Mouse (Mus musculus) gastrocnemius, postnatal 10 days (tissue): ENCODE measurements around the gene Slco1a1. TPM values are rescaled to one million over a fixed set of nuclear protein-coding genes. Genes with fewer than 3 reads are reported as not detected.
"Not testable (repeated sequence)": the region's sequence is repeated elsewhere in the genome, so short reads cannot be mapped to it uniquely, and the experiment has no call there.

ENCODE experiments used
- DNase-seq: peaks from one replicate; pipeline ENCODE4 v3.0.0; 2021; ENCODE audit warnings: mixed read lengths
- long read RNA-seq, 2 experiments: library from polyadenylated mRNA; stranded (forward); transcript quantifications; one replicate each; pipeline ENCODE4 v2.0.0; 2021
- total RNA-seq, 2 experiments: library from RNA; stranded (reverse); gene quantifications; 2 replicates each; pipeline ENCODE4 v1.2.3; 2021

Gene Slco1a1
- total RNA-seq: not detected
- long read RNA-seq, experiment 1: 0 reads
- long read RNA-seq, experiment 2: 0 reads

DNA sequence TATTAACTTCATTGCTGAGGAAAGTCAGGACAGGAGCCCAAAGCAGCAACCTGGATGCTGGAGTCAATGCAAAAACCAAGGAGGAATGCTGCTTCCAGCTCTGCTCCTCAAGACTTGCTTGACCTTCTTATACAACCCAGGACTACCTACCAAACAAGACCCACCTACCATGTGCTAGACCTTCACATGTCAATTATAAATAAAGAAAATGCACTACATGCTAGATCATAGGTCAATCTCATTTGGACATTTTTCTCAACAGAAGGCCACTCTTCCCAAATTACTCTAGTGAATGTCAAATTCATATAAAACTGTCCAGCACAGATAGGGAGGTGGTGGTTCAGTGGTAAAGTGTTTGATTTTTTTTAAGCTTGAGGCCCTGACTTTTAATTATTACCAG, at the start of gene Slco1a1:
Slco1a1 (minus strand) TSS at position 101 of the 400 bp plus-strand sequence.
- no peak for DNase-seq

DNA sequence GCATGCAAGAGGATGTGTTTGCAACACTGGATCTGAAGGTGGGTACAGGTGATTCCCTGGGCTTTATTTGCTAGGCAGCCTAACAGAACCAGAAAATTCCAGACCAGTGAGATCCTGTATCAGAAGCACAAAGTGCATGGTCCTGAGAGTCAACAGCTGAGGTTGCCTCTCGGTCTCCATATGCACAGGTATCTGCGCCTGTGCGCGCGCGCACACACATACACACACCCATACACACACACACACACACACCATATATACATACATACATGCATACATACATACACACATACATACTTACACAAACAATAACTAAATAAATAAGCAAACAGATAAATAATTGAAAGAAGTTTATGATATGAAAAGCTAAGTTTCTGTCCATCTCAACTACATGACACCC, 40.0 kb upstream of the Slco1a1 start:
- DNase-seq: no peak

DNA sequence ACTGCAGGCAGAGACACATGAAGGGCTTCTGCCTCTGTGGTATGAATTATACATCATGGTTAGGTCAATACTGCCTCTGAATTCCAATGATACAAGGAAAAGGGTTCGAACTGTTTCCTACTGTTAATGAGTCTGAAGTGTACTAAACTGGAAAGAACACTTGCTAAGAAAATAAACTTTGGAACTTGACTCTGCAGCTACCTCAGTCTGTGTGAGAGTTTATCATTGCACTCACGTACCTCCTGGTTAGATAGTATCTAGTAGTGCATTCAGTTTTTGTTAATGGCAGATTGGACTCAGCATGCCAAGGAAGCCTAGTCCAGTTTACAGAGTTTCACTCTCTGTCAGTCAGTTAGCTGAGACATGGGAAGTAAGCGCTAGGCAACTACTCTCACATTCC, 37.9 kb upstream of the Slco1a1 start:
- no peak for DNase-seq

DNA sequence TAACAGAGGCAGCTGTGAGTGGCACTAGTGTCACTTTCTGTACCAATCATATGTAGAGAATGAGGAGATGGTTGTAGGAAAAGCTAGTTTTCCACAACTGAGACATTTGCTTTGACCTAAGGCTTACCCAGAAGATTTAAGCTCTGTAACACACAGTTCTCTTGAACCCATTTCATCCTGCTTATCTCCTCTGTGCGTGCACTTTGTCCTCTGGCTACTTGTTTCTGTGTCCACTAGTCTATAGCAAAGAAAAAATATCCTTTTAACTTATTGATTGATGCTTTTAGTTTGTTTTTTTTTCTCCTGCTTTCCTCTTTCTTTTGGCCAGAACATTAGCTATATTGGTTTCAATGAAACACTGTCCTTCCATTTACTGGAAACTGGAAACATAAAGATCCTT, 15.7 kb upstream of the Slco1a1 start:
- DNase-seq: no peak

DNA sequence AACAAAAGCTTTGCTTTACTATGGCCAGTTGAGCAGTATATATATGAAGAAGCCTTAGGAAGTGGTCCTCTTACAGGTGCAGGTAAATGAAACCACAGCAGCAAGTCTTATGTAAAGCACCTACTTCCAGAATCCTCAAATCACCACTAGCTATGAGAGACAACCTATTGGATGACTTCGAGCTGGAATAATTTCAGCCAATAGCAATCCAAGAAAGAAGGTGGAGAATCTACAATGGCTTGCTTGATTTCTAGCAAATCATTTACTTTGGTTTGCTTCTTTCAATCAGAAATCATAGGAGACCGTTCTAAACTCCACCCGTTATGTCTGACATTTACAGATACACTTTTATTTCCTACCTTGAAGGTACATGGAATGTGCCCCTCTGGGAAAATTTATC, 15.1 kb upstream of the Slco1a1 start:
- no peak for DNase-seq

DNA sequence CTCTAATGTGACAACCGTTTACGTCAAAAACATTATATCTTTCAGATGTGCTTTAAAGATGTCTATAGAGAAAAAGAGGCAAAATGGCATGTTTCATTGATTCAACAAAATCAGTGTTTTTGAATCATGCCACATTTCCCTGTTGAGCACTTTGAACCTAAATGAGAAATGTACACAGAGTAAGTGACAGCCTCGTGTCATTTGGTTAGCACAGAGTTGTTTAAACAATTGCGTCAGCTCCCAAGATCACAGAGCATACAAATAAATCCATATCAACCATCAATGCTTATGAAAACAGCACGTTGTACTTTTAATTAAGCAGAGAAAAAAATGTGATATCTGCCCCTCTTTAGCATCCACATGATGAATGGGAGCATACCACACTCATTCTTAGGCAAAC, 13.7 kb upstream of the Slco1a1 start:
- no peak for DNase-seq

DNA sequence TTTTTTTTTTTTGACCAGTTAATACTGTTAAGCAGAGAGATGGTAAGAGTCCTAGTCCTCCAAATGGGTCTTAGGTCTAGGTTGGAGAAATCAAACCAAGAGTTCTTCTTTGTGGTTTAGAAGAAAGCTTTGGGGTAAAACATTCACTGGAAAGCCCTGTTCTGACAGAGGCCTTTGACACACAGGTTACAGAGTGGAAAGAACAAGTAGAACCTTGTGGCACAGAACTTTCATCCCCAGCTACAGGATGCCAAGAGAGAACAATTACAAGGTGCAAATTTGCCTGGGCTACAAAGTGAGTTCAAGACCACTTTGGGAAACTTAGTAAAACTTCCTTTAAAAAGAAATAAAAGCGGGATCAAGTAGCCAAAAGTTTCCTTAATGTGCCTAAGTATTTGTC, 6.3 kb downstream of the Slco1a1 start:
- DNase-seq: no peak

DNA sequence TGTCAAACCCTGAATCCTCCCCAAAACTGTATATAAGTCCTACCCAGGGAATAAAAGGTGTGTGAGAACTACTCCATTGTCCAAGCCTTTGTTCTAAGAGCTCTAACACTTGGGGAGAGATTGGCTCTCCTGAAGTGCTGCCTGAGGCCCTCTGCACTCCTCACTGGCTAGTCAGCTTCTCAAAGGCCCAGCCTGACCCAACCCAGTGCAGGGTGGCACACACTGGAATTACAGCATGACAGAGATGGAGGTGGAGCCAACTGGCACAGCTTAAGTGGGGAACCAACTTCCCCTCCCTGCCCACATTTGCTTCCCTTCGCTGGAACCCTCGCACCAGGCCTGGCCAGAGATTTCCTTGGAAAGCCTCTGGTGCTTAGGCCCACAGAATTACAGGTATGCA, 48.6 kb downstream of the Slco1a1 start:
- DNase-seq: no peak

DNA sequence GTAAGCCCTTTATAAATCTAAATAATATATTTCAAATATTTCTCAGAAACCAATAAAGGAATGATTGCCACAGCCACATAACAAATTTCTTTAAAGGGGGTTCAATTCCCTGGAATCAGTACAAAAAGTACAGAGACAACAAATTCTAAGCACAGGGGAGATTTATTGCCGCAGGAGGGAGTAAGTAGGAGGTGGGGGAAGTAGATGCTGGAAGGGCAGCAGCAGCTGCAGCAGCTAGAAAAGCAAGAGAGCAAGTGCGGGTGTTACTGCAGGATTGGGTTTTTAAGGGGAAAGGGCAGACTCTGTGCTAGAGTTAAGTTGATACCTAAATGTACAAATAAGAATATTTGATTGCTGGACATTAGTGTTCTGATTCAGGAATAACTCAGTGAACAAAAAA, 57.0 kb downstream of the Slco1a1 start:
- DNase-seq: no peak

DNA sequence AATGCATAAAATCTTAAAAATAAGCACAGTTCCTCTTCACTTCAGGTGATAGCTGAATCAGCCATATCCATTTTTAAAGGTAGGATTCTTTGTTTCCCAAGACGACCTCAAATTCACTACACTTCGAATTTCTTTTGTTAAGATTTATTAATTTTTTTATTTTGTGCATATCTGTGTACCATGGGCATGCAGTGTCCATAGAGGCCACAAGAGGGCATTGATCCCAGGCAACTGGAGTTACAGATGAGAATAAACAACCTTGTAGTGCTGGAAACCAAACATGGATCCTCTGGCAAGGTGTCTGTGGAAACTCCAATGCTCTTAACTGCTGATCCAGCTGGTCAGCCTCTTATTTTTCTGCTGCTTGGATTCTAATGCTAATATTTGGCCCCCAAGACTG, 58.5 kb downstream of the Slco1a1 start:
- no peak for DNase-seq

DNA sequence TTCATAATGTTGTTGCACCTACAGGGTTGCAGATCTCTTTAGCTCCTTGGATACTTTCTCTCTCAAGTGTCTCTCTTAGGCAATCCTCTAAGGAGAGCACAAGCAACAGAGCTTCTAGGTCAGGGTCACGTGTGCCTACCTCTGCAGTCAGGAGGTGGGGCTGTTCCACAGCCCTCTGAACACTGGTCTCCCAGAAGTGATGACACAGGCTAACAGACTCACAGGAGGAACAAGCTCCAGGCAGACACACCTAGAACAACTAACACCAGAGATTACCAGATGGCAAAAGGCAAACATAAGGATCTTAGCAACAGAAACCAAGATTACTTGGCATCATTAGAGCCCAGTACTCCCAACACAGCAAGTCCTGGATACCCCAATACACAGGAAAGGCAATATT, 64.2 kb downstream of the Slco1a1 start:
- no peak for DNase-seq

DNA sequence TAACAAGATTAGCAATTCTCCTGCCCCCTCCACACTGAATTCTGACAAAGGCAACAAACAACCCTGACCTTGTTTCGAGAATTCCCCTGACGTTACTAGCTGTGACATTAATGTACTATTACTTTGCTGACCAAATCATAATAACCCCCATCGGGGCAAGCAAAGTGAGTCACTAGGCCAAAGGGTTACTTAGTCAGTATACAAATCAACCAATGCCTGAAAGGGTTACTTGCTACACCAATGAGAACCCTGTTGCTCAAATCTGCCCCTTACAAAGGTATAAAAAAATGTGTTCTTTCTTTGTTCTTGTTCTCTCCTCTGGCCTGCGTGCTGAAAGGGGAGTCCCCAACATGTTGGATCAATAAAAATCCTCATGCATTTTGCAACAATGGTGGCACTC, 71.0 kb downstream of the Slco1a1 start:
- DNase-seq: not testable (repeated sequence)

DNA sequence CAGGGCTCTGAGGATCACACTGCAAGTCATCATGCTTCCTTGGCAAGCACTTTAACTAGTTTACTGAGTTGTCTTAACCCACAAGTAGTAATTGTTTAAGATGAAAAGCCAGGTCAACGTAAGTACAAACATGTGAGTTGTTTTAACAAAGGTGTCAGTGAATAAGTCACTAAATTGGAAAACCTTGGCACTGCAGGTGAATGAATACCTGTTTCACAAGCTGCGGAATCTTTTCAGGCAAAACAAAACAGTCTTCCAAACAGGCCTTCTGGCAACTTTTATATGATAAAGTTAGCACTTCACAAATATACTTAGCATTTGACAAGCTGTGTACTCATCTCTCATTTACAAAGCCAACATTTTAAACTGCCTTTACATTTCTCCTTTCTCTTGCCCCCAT, 75.1 kb downstream of the Slco1a1 start:
- DNase-seq: no peak

DNA sequence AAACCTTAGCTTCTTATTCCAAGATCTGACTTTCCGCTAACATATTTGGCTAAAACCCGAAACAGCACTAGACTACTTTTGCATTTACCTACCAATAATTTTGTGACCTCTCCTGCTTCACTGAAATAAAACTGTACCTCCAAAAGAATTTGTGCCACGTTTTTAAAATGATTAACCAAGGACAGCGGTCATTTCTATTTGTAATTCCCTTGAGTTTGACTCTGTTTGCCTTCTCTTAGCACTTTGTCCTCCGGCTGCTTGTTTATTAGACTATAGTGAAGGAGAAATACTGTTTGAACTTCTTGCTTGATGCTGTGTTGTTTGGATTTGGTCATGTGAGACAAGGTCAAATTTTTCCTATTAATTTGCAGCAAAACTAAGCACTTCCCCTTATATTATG, 78.0 kb downstream of the Slco1a1 start:
- DNase-seq: no peak

DNA sequence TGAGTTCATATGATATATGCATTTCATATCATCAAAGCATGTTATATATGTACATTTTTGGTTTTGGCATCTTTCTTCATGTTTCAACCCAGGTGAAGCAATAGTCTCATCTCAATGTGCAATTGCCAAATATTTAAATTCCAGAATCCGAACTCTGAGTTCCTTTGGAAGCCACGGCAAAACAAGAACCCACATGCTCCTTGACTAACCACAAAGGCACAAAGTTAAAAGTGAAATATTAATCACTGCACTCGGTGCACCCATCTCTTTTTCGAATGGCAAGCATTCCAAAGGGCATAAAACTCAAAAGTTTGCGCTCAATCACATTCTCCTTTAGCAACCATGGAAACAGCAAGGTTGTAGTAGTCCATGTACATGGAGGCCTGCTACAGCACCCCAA, 80.7 kb downstream of the Slco1a1 start:
- DNase-seq: no peak

DNA sequence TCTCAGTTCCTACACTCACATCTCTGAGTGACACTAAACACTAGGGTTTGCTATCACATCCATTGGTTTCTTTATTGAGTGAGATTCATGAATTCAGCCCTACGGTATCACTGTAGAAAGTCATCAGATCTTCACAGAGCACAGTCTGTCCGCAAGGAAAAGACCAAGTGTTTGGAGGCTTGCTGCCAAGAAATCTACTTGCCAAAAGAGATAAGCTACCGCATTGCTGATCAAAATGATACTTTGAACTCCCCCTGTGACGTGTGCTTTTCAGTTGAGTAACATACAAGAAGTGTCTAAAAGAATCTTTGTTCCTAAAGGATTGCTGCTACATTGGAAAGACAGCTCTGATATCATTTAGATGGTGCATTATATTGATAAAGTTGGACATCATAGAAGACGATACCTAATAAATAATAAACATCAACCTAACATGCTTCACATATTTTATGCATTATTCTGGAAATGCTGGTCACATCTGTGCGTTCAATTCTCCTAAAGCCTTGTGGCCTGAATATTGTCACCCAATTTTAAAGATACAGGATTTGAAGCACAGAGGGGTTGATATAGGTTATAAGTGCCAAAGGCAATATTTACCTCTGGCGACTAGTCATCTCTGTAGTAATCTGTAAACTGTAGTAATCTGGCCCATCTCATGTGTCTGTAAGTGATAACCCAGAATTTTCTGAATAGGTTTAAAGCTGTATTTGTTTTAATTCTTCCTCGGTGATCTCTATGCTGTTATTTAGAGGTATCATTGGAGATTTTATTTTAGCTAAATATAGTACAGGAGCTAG, 88.8 kb downstream of the Slco1a1 start:
- no peak for DNase-seq

Other genes starting within 250 kb of the Slco1a1 start
- gene Gm5724, start 173.2 kb downstream of the Slco1a1 start, total RNA-seq: not detected
- gene Slco1a4, start 90.8 kb downstream of the Slco1a1 start, total RNA-seq: under 1 TPM; 0.19 to 0.34 TPM
- not detected for gene Gm6614, start 64.5 kb upstream of the Slco1a1 start, total RNA-seq